Mouse (Mus musculus) mouse embryonic stem cell (cell line): ENCODE measurements around the gene Gca.
"Not testable (repeated sequence)": the region's sequence is repeated elsewhere in the genome, so short reads cannot be mapped to it uniquely, and the experiment has no call there.

Experiments used
- in situ Hi-C, 2 experiments: fragments of 300-500 bp; cut with MboI; formaldehyde crosslinking; loops; 1 replicate in 1 of 2; 3 replicates in 1 of 2; pipeline ENCODE4 v1.14.3; 2019 to 2020; ENCODE audit warnings: low sequenced_read_pairs in 2 of 2, low pct_unique_long_range_greater_than_20kb in 1 of 2, mixed read lengths in 1 of 2; ENCODE audit not compliant: unreplicated experiment in 1 of 2

Gca gene

DNA sequence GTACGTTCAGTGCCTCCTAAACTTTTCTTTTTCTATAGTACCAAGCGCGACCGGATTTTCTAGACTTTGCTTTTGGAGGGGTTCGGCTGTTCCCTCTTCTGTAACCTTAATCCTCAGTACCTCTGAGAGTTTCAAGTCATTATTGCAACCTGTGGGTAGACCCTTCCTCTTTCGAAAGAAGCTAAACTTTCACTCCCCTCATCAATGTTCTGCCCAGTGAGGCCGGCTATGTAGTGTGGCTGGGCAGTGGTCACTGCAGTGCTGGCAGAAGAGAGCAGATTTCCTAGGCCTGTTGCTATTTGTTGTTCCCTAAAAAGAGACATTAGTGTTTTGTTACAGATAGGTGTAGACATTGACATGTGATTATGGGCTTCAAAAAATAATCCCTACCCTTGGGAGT is 754 bp downstream of the Gca start:
- in situ Hi-C loops = no loop called here

DNA sequence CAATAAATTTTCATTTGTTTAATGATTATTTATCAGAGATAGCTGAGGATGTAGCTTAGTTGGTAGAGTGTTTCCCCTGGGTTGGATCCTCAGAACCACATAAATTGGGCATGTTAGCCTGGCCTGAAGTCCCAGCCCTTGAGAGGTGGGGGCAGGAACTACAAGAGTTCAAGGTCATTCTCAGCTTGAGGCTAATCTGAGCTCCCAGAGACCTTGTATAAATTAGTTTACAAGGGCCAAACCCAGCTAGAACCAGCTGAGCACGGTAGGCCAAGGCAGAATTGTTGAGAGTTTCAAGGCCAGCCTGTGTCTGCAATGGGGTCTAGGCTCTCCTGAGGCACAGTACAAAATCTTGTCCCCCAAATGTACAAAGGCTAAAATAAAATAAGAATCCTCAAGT is 1.5 kb downstream of the Gca start:
- in situ Hi-C loops = no loop called here

DNA sequence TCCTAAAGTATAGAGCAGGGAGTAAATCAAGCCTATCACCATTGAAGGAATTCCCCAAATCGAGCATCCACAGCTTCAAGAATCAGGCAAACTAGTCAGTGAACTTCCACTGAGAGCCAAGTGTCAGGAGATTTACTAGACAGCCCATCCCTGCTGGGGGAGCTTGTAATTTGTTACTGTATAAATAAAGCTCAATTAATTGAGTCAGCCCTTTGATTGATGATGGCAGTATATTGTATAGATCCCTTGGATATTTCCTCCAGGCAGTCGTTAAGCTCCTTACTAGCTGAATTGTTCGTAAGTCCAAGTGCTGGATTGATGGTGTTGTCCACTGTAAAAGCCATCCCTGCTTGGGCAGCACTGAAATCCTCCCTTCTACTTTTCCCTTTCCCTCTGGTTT is 5.8 kb downstream of the Gca start:
- in situ Hi-C loops = no loop called here

DNA sequence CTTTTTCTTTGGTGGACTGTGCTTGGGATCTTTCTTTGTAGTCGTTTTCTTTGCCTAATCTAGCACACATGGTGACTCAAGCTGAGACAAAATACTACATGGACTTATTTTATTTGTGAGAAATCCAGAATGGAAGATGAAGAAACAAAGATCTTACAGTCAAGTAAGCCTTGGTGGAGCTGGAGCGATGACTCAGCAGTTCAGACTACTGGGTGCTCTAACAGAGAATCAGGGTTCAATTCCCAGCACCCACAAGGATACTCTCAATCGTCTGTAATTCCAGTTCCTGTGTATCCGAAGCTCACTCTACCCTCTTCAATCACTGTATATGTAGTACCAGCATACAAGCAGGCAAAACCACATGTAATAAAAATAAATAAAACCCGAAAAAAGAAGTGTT is 6.2 kb downstream of the Gca start:
- in situ Hi-C loops = no loop called here

DNA sequence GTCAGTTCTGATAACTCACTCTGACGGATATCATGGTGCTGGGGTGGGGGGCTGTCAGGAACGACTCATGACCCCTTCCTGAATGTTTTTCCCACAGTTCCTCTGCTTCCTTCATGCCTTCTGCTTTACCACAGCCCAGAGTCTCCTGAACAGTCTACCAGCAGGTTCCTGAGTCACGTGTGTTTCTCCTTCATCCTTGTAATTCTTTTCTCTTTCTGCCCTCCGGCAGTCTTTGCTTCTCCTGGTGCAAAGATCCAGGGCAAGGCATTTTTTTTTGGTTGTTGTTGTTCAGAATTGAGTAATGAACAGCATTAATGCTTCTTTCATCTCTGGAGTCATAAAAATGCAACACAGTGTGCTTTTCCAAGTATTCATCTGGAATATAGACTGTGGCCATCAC is 6.7 kb downstream of the Gca start:
- in situ Hi-C loops = no loop called here

DNA sequence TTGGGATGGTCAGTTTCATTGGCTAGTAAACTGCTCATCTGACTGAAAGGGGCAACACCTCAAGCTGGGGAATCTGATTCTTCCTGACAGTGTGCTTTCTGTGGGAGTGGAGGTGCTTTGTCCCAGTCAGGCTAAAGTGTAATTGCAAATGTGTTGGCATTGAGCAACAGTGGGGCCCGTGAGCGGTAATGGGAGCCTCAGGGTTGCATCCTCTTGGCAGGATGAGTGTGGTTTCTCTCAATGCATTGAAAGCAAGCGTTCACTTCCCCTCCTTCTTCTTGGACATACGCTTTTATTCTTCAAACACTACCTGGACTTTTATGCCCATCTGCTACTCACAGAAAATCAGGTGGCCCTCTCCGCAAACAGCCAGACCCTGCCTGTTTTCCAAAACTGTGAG is 8.7 kb downstream of the Gca start:
- in situ Hi-C loops = no loop called here

DNA sequence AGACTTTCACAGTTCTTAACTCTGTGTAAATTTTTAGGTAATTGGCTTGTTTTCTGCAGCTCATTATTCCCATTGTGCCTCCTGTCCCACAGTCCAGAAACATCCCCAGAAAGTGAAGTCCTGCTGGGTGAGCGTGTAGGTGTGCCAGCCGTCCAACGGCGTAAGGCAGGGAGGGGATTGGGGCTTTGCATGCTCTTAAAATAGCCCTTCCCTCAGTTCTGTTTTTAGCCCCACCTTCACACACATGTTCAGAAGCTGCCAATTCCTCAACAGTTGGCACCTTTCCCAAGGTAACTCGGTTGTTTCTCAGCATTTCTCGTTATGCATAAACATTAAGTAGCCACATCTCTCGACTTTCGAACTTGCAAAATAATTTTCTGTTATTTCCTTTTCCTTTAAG is 17.6 kb downstream of the Gca start:
- in situ Hi-C loops = no loop called here

DNA sequence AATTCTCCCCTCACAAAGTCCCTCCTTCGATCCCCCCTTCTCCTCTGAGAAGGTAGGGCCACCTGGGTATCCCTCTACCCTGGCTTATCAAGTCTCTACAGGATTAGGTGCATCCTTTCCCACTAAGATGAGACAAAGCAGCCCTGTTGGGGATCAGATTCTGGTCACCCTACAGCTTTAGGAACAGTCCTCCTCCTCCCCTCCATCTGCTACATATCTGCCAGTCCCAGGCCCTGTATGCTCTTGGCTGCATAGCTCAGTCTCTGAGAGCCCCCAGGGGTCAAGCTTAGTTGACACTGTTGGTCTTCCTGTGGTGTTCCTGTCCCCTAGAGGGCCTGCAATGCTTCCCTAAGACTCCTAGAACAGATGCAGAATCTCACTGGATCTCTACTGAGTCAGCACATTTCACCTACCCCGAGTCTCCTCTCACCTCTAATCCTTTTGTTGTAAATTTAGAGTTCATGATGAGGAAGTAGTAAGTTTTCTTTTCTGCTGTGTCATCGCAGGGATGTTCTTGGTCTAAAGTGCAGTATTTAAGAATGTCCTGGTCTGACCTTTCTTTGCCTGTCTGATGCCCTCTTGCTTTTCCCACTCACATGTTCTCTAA is 21.0 kb downstream of the Gca start:
- in situ Hi-C loops = no loop called here

DNA sequence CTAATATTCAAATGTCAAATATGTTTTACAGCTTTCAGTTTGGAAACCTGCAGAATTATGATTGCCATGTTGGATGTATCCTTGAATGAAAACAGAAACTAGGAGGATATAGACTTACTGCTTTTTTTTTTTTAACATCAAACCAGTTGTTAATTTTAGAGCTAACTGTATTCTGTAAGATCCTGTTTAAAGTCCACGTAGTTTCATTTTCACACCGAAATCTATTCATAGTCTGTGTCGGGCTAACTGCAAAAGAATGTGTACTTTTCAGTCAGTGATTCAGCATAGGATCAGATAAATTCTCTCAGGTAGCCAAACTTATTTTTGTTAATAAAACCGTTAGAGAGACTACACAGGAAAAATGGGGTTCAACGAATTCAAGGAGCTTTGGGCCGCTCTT is 21.8 kb downstream of the Gca start:
- in situ Hi-C loops = no loop called here

DNA sequence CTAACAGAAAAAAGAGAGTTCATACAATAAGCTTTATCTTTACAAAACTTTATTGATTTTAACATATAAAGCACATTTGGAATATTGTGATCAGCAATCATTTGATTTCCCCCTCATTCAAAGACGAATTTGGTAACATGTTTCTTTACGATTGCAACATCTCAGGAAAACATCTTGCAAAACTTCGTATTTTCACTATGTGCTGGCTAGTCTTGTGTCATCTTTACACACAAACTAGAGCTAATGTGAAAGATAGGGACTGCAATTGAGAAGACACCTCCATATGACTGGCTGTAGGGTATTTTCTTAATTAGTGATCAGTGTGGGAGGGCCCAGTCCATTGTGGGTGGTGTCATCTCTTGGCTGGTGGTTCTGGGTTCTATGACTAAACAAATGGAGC is 42.2 kb downstream of the Gca start:
- in situ Hi-C loops = no loop called here

DNA sequence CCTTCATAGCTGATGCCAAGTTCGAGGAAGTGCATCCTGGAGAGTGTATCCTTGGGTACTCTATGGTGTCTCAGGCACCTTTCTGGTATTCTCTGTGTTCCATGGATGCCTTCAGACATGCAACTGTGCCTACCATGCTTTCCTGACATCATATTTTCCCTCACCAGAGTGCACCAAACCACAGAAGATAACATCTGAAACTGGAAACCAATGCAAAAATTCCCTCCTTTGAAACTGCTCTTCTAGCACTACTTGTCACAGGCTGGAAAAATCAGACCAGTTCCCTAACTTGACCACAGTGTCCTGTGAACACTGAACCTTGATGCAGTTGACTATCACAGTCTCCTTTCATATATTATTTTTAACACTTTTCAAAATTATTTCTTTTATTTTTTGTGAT is 45.5 kb downstream of the Gca start:
- in situ Hi-C loops = no loop called here

DNA sequence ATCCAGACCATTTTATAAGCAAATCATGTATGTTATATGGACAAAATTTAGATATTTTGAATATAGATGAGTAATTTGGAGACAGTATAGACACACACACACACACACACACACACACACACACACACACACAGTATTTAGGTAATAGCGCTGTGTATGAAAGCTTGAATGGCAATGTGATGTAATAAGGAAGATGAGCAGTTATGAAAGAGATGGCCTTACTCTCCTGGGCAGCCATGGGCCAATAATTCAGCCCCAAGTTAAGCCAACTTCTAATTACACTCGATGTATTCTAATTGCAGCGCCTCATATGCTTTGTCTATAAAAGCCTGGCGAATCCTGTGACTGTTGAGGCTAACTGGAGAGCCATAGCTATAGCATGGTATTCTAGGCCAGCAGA is 50.3 kb downstream of the Gca start:
- in situ Hi-C loops = not testable (repeated sequence)

DNA sequence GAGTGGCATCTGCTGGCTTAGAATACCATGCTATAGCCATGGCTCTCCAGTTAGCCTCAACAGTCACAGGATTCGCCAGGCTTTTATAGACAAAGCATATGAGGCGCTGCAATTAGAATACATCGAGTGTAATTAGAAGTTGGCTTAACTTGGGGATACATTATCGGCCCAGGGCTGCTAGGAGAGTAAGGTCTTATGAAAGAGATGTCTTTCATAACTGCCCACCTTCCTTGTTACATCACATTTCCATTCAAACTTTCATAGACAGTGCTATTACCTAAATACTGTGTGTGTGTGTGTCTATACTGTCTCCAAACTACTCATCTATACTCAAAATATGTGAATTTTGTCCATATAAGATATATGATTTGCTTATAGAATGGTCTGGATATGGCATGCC is 51.2 kb downstream of the Gca start:
- in situ Hi-C loops = no loop called here

DNA sequence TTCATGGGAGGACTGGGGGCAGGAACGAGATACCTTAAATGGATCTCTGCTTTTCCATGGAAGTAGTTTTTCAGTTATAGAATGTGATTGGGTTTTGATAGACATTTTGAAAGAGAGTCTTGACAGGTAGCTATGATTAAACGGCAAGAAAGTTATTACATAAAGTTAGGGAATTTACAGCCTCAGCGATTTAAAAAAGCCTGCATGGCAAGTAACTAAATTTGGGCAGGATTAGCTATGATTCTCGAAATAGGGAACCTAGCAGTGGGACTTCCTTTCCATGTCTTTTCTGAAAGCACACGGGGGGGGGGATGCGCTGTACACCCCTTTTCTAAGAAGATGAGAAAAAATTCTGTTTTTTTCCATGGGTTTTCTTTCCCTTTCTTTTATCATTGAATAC is 53.2 kb downstream of the Gca start:
- in situ Hi-C loops = no loop called here

DNA sequence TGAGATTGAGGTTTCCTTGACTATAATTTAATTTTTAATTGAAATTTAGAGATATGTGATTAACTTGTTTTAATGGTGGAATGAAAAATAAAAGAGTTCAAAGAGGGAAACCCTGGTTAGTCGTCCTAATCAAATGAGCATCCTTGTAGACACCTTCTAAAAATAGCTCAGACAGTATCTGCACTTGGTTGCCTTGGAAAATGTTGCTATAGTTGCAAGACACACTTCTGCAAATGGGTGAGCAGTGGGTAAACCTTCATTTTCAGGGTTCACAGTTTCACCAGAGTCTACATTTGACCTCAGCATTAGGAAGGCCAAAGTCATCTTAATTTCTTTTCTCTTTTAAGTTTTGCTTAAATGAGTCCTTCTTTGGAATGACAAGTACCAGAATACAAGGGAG is 54.3 kb downstream of the Gca start:
- in situ Hi-C loops = no loop called here

DNA sequence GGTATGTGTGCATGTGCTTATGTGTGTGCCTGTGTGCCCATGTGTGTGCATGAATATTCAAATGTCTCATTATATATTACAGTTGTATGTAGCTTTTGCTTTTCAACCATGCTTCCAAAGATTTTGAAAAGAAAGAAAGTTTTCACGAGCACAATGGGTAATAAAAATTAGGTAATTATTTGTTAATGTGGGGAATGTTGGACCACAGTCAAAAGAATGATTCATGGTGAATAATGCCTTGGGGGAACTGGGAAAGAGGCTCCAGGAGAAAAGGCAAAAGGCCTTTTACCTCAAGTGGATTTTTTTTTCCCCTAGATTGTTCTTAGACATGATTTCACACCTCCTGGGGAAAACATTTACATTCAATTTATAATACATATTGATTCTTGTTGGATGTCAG is 61.9 kb downstream of the Gca start:
- in situ Hi-C loops = no loop called here

DNA sequence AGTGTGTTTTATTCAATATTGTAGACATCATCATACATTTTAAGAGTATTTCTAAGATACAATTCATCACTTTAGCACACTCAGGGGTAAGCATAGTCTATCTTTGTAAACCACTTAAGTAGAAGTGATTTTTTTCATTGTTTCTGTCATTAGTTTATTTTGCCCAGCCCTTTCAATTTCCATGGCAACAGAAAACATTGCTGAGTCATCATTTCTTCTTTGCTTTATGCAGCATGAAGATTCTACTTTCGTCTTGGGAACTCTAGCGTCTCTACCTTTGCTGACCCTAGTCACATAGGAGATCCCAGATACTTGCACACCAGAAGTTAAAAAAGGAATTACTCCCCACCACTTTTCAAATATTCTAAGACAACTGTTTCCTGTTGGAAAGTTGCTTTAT is 63.6 kb downstream of the Gca start:
- in situ Hi-C loops = no loop called here

DNA sequence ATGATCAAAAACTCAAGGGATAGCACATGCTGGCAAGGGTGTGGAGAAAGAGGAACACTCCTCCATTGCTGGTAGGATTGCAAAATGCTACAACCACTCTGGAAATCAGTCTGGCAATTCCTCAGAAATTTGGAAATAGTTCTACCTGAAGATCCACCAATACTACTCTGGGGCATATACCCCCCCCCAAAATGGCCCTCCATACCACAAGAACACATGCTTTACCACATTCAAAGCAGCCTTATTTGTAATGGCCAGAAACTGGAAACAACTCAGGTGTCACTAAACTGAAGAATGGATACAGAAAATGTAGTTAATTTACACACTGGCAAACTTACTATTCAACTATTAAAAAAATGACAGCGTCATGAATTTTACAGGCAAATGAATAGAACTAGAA is 66.6 kb downstream of the Gca start:
- in situ Hi-C loops = no loop called here

DNA sequence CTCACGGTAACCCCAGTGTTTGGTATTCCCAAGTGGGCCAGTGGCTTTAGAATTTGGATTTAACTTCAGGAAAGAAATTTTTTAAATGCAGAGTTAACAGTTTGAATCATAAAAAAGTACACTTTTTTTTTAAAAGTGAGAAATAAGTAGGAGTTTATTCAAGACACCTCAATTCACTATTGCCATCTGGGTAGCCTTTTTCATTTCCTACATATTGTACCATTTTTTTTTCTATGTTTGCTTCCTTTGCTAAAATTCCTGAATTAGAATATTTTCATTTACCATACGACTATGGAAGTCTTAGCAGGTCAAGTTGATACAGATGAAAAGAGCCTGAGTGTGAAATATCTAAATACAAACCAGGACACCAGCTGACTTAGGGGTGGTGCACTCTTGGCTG is 79.0 kb downstream of the Gca start:
- in situ Hi-C loops = no loop called here
